Mouse (Mus musculus): ENCODE data around the gene Tulp2. TPM values are rescaled to one million over a fixed set of nuclear protein-coding genes. Genes with fewer than 3 reads are reported as not detected.
"Not testable (repeated sequence)": the region's sequence is repeated elsewhere in the genome, so short reads cannot be mapped to it uniquely, and the experiment has no call there.

Tulp2 gene
- polyA plus RNA-seq, 1 experiment from 2014 or later, result 1.1 TPM

- 87% methylated on average over 1 of the region's 1 CpGs for WGBS
- no peaks in the 10 kb centered on the region for H3K4me1 ChIP-seq (replicated peaks; ENCODE audit: insufficient read depth, low read length)
- H3K4me2 ChIP-seq (ENCODE audit: low read length), result no peak overlapping the region
- H3K27ac ChIP-seq, result no peak overlapping the region
- H3K27me3 ChIP-seq (ENCODE audit: insufficient read depth, low read length), result no peaks in the 10 kb centered on the region
- H3K36me3 ChIP-seq (ENCODE audit: insufficient read depth, low read length), result no peaks in the 10 kb centered on the region
- no peak for TF ChIP-seq CTCF (IDR thresholded peaks at IDR 0.05; ENCODE audit: low read depth)
- H3K9ac ChIP-seq (ENCODE audit: low read depth, low read length), result no peak overlapping the region
- no peak for DNase-seq (ENCODE audit: low spot score)
- H3K4me3 ChIP-seq (replicated peaks; ENCODE audit: low read depth, low read length), result no peak overlapping the region
- H3K9me3 ChIP-seq (replicated peaks; ENCODE audit: low read length), result no peaks in the 10 kb centered on the region
- no peak for ATAC-seq (replicated peaks; ENCODE audit: low FRiP score, low read depth)
Observed at GRCm38 (mm10) chr7:45482166-45482565, 489 bp downstream of the Tulp2 start.

GRCm38 (mm10) chr7:45484985-45485384 lies 3.3 kb downstream of the Tulp2 start:
- H3K27me3 ChIP-seq (ENCODE audit: insufficient read depth, low read length); H3K4me2 ChIP-seq (ENCODE audit: low read length); H3K9me3 ChIP-seq (replicated peaks; ENCODE audit: low read length); H3K27ac ChIP-seq; H3K36me3 ChIP-seq (ENCODE audit: insufficient read depth, low read length); ATAC-seq (replicated peaks; ENCODE audit: low FRiP score, low read depth); DNase-seq (ENCODE audit: low spot score); H3K4me1 ChIP-seq (replicated peaks; ENCODE audit: insufficient read depth, low read length); H3K9ac ChIP-seq (ENCODE audit: low read depth, low read length); H3K4me3 ChIP-seq (replicated peaks; ENCODE audit: low read depth, low read length): not testable (repeated sequence)
- WGBS, result 93% methylated on average over 5 of the region's 5 CpGs

- H3K27ac ChIP-seq, result no peak overlapping the region
- 71% methylated on average over 7 of the region's 7 CpGs for WGBS
- no peak for ATAC-seq (replicated peaks; ENCODE audit: low FRiP score, low read depth)
Observed at GRCm38 (mm10) chr7:45486158-45486557, 4.5 kb downstream of the Tulp2 start.

GRCm38 (mm10) chr7:45486761-45487415 lies 5.2 kb downstream of the Tulp2 start, which contains the start of gene Gm45808:
Gene Gm45808, minus strand, starts transcription at chr7:45486811.
- no peak within 1 kb of the TSS for H3K4me2 ChIP-seq (ENCODE audit: low read length)
- DNase-seq (ENCODE audit: low spot score) (no peak), ATAC-seq (replicated peaks; ENCODE audit: low FRiP score, low read depth) (no peak)
- H3K4me1 ChIP-seq (replicated peaks; ENCODE audit: insufficient read depth, low read length), result no peaks in the 10 kb centered on the region; the same call in 1 of the 2 replicates
- H3K9me3 ChIP-seq (replicated peaks; ENCODE audit: low read length), result no peaks in the 10 kb centered on the region
- 77% methylated on average over 12 of the region's 12 CpGs for WGBS
- no peak for TF ChIP-seq CTCF (IDR thresholded peaks at IDR 0.05; ENCODE audit: low read depth)
- H3K27ac ChIP-seq, result no peak within 1 kb of the TSS
- H3K27me3 ChIP-seq (ENCODE audit: insufficient read depth, low read length), result no peaks in the 10 kb centered on the region
- H3K4me3 ChIP-seq (replicated peaks; ENCODE audit: low read depth, low read length), result no peak within 1 kb of the TSS
- H3K9ac ChIP-seq (ENCODE audit: low read depth, low read length), result no peak within 1 kb of the TSS
- no peaks in the 10 kb centered on the region for H3K36me3 ChIP-seq (ENCODE audit: insufficient read depth, low read length)

More at GRCm38 (mm10) chr7:45486158-45486557, 4.5 kb downstream of the Tulp2 start:
- H3K27me3 ChIP-seq (ENCODE audit: insufficient read depth, low read length), result no peaks in the 10 kb centered on the region
- H3K4me2 ChIP-seq (ENCODE audit: low read length), result no peak overlapping the region
- no peaks in the 10 kb centered on the region for H3K9me3 ChIP-seq (replicated peaks; ENCODE audit: low read length)
- H3K36me3 ChIP-seq (ENCODE audit: insufficient read depth, low read length), result no peaks in the 10 kb centered on the region
- H3K9ac ChIP-seq (ENCODE audit: low read depth, low read length), result no peak overlapping the region
- no peaks in the 10 kb centered on the region; the same call in 1 of the 2 replicates for H3K4me1 ChIP-seq (replicated peaks; ENCODE audit: insufficient read depth, low read length)
- no peak overlapping the region for H3K4me3 ChIP-seq (replicated peaks; ENCODE audit: low read depth, low read length)
- DNase-seq (ENCODE audit: low spot score), result no peak
- no peak for TF ChIP-seq CTCF (IDR thresholded peaks at IDR 0.05; ENCODE audit: low read depth)

- WGBS, result 47% methylated on average over 11 of the region's 11 CpGs
- peak overlapping the region; percentile 39; the same call in 1 of the 2 replicates for H3K4me3 ChIP-seq (replicated peaks; ENCODE audit: low read depth, low read length)
- ATAC-seq (replicated peaks; ENCODE audit: low FRiP score, low read depth) (no peak; the same call in 1 of the 2 replicates), DNase-seq (ENCODE audit: low spot score) (no peak)
- peak overlapping the region; percentile 58; the same call in 1 of the 2 replicates for H3K9ac ChIP-seq (ENCODE audit: low read depth, low read length)
- peaks cover 3% of the 10 kb centered on the region for H3K36me3 ChIP-seq (ENCODE audit: insufficient read depth, low read length)
- peak overlapping the region; percentile 71 for H3K27ac ChIP-seq
- H3K27me3 ChIP-seq (ENCODE audit: insufficient read depth, low read length), result no peaks in the 10 kb centered on the region
- TF ChIP-seq CTCF (IDR thresholded peaks at IDR 0.05; ENCODE audit: low read depth), result no peak
- H3K4me2 ChIP-seq (ENCODE audit: low read length), result peak overlapping the region; percentile 73
- H3K4me1 ChIP-seq (replicated peaks; ENCODE audit: insufficient read depth, low read length), result no peaks in the 10 kb centered on the region; the same call in 1 of the 2 replicates
- H3K9me3 ChIP-seq (replicated peaks; ENCODE audit: low read length), result no peaks in the 10 kb centered on the region
Observed at GRCm38 (mm10) chr7:45487861-45488292, 6.2 kb downstream of the Tulp2 start.

- WGBS, result 12% methylated on average over 37 of the region's 38 CpGs
- ATAC-seq (replicated peaks; ENCODE audit: low FRiP score, low read depth), result peak; percentile 34
Observed at GRCm38 (mm10) chr7:45488293-45489204, 6.9 kb downstream of the Tulp2 start, which contains the start of gene Dhdh. Gene Dhdh, minus strand, starts transcription at chr7:45488805.

More at GRCm38 (mm10) chr7:45488293-45489204, 6.9 kb downstream of the Tulp2 start, which contains the start of gene Dhdh:
- H3K9ac ChIP-seq (ENCODE audit: low read depth, low read length), result peak within 1 kb of the TSS; percentile 58
- peak within 1 kb of the TSS; percentile 73 for H3K4me2 ChIP-seq (ENCODE audit: low read length)
- no peaks in the 10 kb centered on the region for H3K27me3 ChIP-seq (ENCODE audit: insufficient read depth, low read length)
- DNase-seq (ENCODE audit: low spot score), result peak; percentile 66
- no peaks in the 10 kb centered on the region for H3K9me3 ChIP-seq (replicated peaks; ENCODE audit: low read length)
- peaks cover 9% of the 10 kb centered on the region for H3K36me3 ChIP-seq (ENCODE audit: insufficient read depth, low read length)
- peak within 1 kb of the TSS; percentile 39 for H3K4me3 ChIP-seq (replicated peaks; ENCODE audit: low read depth, low read length)
- no peaks in the 10 kb centered on the region; the same call in 1 of the 2 replicates for H3K4me1 ChIP-seq (replicated peaks; ENCODE audit: insufficient read depth, low read length)
- no peak for TF ChIP-seq CTCF (IDR thresholded peaks at IDR 0.05; ENCODE audit: low read depth)
- H3K27ac ChIP-seq, result peak within 1 kb of the TSS; percentile 71
